In the genomic region with DNA sequence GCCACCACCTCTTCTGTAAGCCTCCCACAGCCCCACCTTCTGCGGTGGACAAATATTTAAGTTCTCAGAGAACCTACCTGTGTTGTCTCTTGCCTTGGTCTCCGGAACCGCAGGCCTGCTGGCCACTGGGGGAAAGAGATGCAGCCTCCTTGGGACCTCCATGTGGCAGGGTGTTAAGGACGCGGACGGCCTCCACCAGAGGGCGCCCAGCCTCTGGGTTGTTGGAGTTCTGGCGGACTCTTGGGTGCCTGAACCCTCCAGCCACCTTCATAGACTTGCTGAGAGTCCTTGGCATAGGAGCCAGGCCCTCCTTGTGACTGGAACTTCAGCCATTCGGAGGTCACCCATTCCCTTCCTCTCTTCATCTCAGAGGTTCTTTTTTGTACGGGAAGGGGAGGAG, we compare ENCODE assay signal across 8 mouse cellular contexts. TPM values are rescaled to one million over a fixed set of nuclear protein-coding genes. Genes with fewer than 3 reads are reported as not detected.
A peak's percentile ranks its signal among the peaks of the same experiment; 100 is the strongest.
DNase-seq lines count a peak whose midpoint lies in the region; ATAC-seq and TF ChIP-seq lines count a peak whose summit lies in the region.

No protein-coding gene starts in this region.

- intact Hi-C loops in heart, adult 2 months (cut with DNase I), result loop anchor here (1.0 to 2.0 kb wide), 5 partner anchors 16 to 54 kb away; no protein-coding TSS in a partner anchor

- no peak for TF ChIP-seq EP300 in heart, adult 2 months (IDR thresholded peaks at IDR 0.05; ENCODE audit: insufficient read depth, low read depth, low read length)

- no peak for ATAC-seq in heart, embryonic 11.5 days (replicated peaks; ENCODE audit: insufficient number of reproducible peaks, low FRiP score, low TSS enrichment)
- peak; percentile 73 for ATAC-seq in erythroid progenitor cell, adult 5-6 weeks (replicated peaks; ENCODE audit: low FRiP score, poor library complexity, severe bottlenecking)
- peak; percentile 50; the same call in 1 of the 2 replicates for ATAC-seq in hindbrain, embryonic 13.5 days (ENCODE audit: low FRiP score)
- ATAC-seq in midbrain, postnatal 0 days (ENCODE audit: low FRiP score), result no peak
- ATAC-seq in stomach, embryonic 15.5 days (ENCODE audit: insufficient read depth, low FRiP score, low read depth), result peak; percentile 54; the same call in 1 of the 2 replicates

- WGBS in heart, adult 2 months, result 28% methylated on average over 10 of the region's 10 CpGs
- 15% methylated on average over 10 of the region's 10 CpGs for WGBS in heart, embryonic 11.5 days (ENCODE audit: insufficient replicate concordance)
- WGBS in hindbrain, embryonic 13.5 days, result 16% methylated on average over 10 of the region's 10 CpGs
- WGBS in limb, embryonic 10.5 days, result 15% methylated on average over 10 of the region's 10 CpGs
- 16% methylated on average over 10 of the region's 10 CpGs for WGBS in midbrain, postnatal 0 days
- WGBS in stomach, embryonic 15.5 days, result 11% methylated on average over 10 of the region's 10 CpGs

- H3K27ac ChIP-seq in heart, adult 2 months, result no peak overlapping the region
- no peak overlapping the region for H3K27ac ChIP-seq in heart, embryonic 11.5 days (ENCODE audit: low read depth, low read length)
- no peak overlapping the region for H3K27ac ChIP-seq in hindbrain, embryonic 13.5 days
- H3K27ac ChIP-seq in limb, embryonic 10.5 days, result no peak overlapping the region
- H3K27ac ChIP-seq in midbrain, postnatal 0 days (ENCODE audit: low read depth, low read length), result no peak overlapping the region
- H3K27ac ChIP-seq in stomach, embryonic 15.5 days, result no peak overlapping the region

- no peak overlapping the region for H3K4me3 ChIP-seq in heart, adult 2 months
- H3K4me3 ChIP-seq in heart, embryonic 11.5 days (ENCODE audit: low read depth, low read length), result no peak overlapping the region
- H3K4me3 ChIP-seq in hindbrain, embryonic 13.5 days, result no peak overlapping the region
- no peak overlapping the region for H3K4me3 ChIP-seq in limb, embryonic 10.5 days
- no peak overlapping the region for H3K4me3 ChIP-seq in midbrain, postnatal 0 days (ENCODE audit: low read depth, low read length)
- no peak overlapping the region for H3K4me3 ChIP-seq in stomach, embryonic 15.5 days (replicated peaks)

- no peak for TF ChIP-seq POLR2A in heart, adult 2 months (IDR thresholded peaks at IDR 0.05; ENCODE audit: insufficient read depth, low read depth, low read length)

- no peaks in the 10 kb centered on the region for H3K9me3 ChIP-seq in heart, embryonic 11.5 days (replicated peaks; ENCODE audit: control insufficient read depth, low read length)
- no peaks in the 10 kb centered on the region for H3K9me3 ChIP-seq in hindbrain, embryonic 13.5 days
- no peaks in the 10 kb centered on the region for H3K9me3 ChIP-seq in limb, embryonic 10.5 days (replicated peaks)
- no peaks in the 10 kb centered on the region for H3K9me3 ChIP-seq in midbrain, postnatal 0 days (ENCODE audit: low read length)
- H3K9me3 ChIP-seq in stomach, embryonic 15.5 days, result no peaks in the 10 kb centered on the region

- H3K4me1 ChIP-seq in heart, adult 2 months (ENCODE audit: control insufficient read depth, insufficient read depth, low read length), result no peaks in the 10 kb centered on the region
- no peaks in the 10 kb centered on the region for H3K4me1 ChIP-seq in heart, embryonic 11.5 days (ENCODE audit: control insufficient read depth, insufficient read depth, low read length)
- H3K4me1 ChIP-seq in hindbrain, embryonic 13.5 days (replicated peaks), result peaks cover 21% of the 10 kb centered on the region; the same call in 1 of the 2 replicates
- no peaks in the 10 kb centered on the region for H3K4me1 ChIP-seq in limb, embryonic 10.5 days
- no peaks in the 10 kb centered on the region for H3K4me1 ChIP-seq in midbrain, postnatal 0 days (ENCODE audit: insufficient read depth, low read length)
- H3K4me1 ChIP-seq in stomach, embryonic 15.5 days, result 0 out of 2 replicates have a peak, but pooled peaks cover 3% of the 10 kb centered on the region

- no peaks in the 10 kb centered on the region for H3K27me3 ChIP-seq in heart, adult 2 months (ENCODE audit: control insufficient read depth, insufficient read depth, low read length)
- no peaks in the 10 kb centered on the region for H3K27me3 ChIP-seq in heart, embryonic 11.5 days (ENCODE audit: control insufficient read depth, insufficient read depth, low read length)
- H3K27me3 ChIP-seq in hindbrain, embryonic 13.5 days, result 0 out of 2 replicates have a peak, but pooled peaks cover 4% of the 10 kb centered on the region
- no peaks in the 10 kb centered on the region for H3K27me3 ChIP-seq in limb, embryonic 10.5 days (ENCODE audit: low read depth, poor library complexity, severe bottlenecking)
- no peaks in the 10 kb centered on the region for H3K27me3 ChIP-seq in midbrain, postnatal 0 days (ENCODE audit: insufficient read depth, low read length)
- no peaks in the 10 kb centered on the region for H3K27me3 ChIP-seq in stomach, embryonic 15.5 days (replicated peaks)

- H3K79me2 ChIP-seq in heart, adult 2 months (replicated peaks; ENCODE audit: control insufficient read depth, insufficient read depth, low read length), result no peaks in the 10 kb centered on the region

- H3K9ac ChIP-seq in heart, adult 2 months (ENCODE audit: low read depth, low read length), result no peak overlapping the region
- H3K9ac ChIP-seq in heart, embryonic 11.5 days (ENCODE audit: low read depth, low read length), result no peak overlapping the region
- no peak overlapping the region for H3K9ac ChIP-seq in hindbrain, embryonic 13.5 days
- H3K9ac ChIP-seq in midbrain, postnatal 0 days (replicated peaks; ENCODE audit: low read length, poor library complexity, severe bottlenecking), result no peak overlapping the region
- H3K9ac ChIP-seq in stomach, embryonic 15.5 days, result no peak overlapping the region

- no peak overlapping the region for H3K4me2 ChIP-seq in heart, embryonic 11.5 days
- H3K4me2 ChIP-seq in hindbrain, embryonic 13.5 days, result no peak overlapping the region
- H3K4me2 ChIP-seq in midbrain, postnatal 0 days (ENCODE audit: low read depth, low read length, poor library complexity, severe bottlenecking), result no peak overlapping the region
- no peak overlapping the region for H3K4me2 ChIP-seq in stomach, embryonic 15.5 days

- H3K36me3 ChIP-seq in heart, adult 2 months (ENCODE audit: control insufficient read depth, insufficient read depth, low read length), result no peaks in the 10 kb centered on the region
- no peaks in the 10 kb centered on the region for H3K36me3 ChIP-seq in heart, embryonic 11.5 days (ENCODE audit: control insufficient read depth, insufficient read depth, low read length)
- peaks cover 7% of the 10 kb centered on the region for H3K36me3 ChIP-seq in hindbrain, embryonic 13.5 days
- H3K36me3 ChIP-seq in limb, embryonic 10.5 days, result peaks cover 4% of the 10 kb centered on the region; the same call in 1 of the 2 replicates
- peaks cover 32% of the 10 kb centered on the region for H3K36me3 ChIP-seq in midbrain, postnatal 0 days (ENCODE audit: insufficient read depth, low read length)
- H3K36me3 ChIP-seq in stomach, embryonic 15.5 days, result no peaks in the 10 kb centered on the region; the same call in 1 of the 2 replicates

- peak; percentile 79 to 84 for DNase-seq in heart, adult 2 months
- DNase-seq in adrenal gland, postnatal 25 days, result peak; percentile 84
- peak; percentile 88 for DNase-seq in limb, embryonic 10.5 days (ENCODE audit: low spot score)
- peak; percentile 71 for DNase-seq in midbrain, postnatal 0 days (ENCODE audit: low spot score)

- peak; percentile 90 for TF ChIP-seq CTCF in heart, adult 2 months (IDR thresholded peaks at IDR 0.05)
- peak; percentile 81 for TF ChIP-seq CTCF in midbrain, postnatal 0 days (IDR thresholded peaks at IDR 0.05)

RNA-seq across cellular contexts. Expression of gene Rhof, which starts 15.2 kb away (rescaled TPM):
- under 1 TPM; 0.64 to 0.70 TPM for total RNA-seq in heart, adult 2 months (2021)
- 1.6 and 2.3 TPM in 2 replicates for polyA plus RNA-seq in heart, adult 2 months (2012; rRNA removed)
- polyA plus RNA-seq in heart, embryonic 11.5 days (2014; fragmentation: Nextera tagmentation; extraction: Ambion mirVana), result 1.4 and 1.7 TPM in 2 replicates
- 1.1 and 1.6 TPM in 2 replicates for total RNA-seq in adrenal gland, postnatal 25 days (2021)
- 1.7 and 3.2 TPM in 2 replicates for total RNA-seq in erythroid progenitor cell, adult 5-6 weeks (2015; ENCODE audit: low replicate concordance)
- 1.4 and 7.7 TPM in 2 replicates for total RNA-seq in erythroid progenitor cell, adult 5-6 weeks (2017; ENCODE audit: low replicate concordance)
- polyA plus RNA-seq in hindbrain, embryonic 13.5 days (2015; fragmentation: Nextera tagmentation; extraction: Ambion mirVana), result 5.1 and 5.8 TPM in 2 replicates
- polyA plus RNA-seq in limb, embryonic 10.5 days (2016; fragmentation: Nextera tagmentation; extraction: Ambion mirVana), result 1.8 and 2.0 TPM in 2 replicates
- total RNA-seq in midbrain, postnatal 0 days (2014; rRNA removed), result 37.2 and 47.8 TPM in 2 replicates
- polyA plus RNA-seq in midbrain, postnatal 0 days (2015; fragmentation: Nextera tagmentation; extraction: Ambion mirVana), result 41.7 and 45.3 TPM in 2 replicates
- 1.9 and 2.3 TPM in 2 replicates for polyA plus RNA-seq in stomach, embryonic 15.5 days (2015; fragmentation: Nextera tagmentation; extraction: Ambion mirVana)

RNA-seq across cellular contexts. Expression of gene Setd1b, which starts 24.7 kb away (rescaled TPM):
- total RNA-seq in heart, adult 2 months (2021), result 10 to 100 TPM; 12.9 to 19.4 TPM
- 6.4 and 7.4 TPM in 2 replicates for polyA plus RNA-seq in heart, adult 2 months (2012; rRNA removed)
- 6.4 and 8.0 TPM in 2 replicates for polyA plus RNA-seq in heart, embryonic 11.5 days (2014; fragmentation: Nextera tagmentation; extraction: Ambion mirVana)
- 34.7 and 41.6 TPM in 2 replicates for total RNA-seq in adrenal gland, postnatal 25 days (2021)
- total RNA-seq in erythroid progenitor cell, adult 5-6 weeks (2015; ENCODE audit: low replicate concordance), result 29.8 and 41.8 TPM in 2 replicates
- total RNA-seq in erythroid progenitor cell, adult 5-6 weeks (2017; ENCODE audit: low replicate concordance), result 20.2 and 23.0 TPM in 2 replicates
- polyA plus RNA-seq in hindbrain, embryonic 13.5 days (2015; fragmentation: Nextera tagmentation; extraction: Ambion mirVana), result 12.9 and 13.1 TPM in 2 replicates
- polyA plus RNA-seq in limb, embryonic 10.5 days (2016; fragmentation: Nextera tagmentation; extraction: Ambion mirVana), result 9.4 and 10.6 TPM in 2 replicates
- 5.3 and 5.9 TPM in 2 replicates for total RNA-seq in midbrain, postnatal 0 days (2014; rRNA removed)
- polyA plus RNA-seq in midbrain, postnatal 0 days (2015; fragmentation: Nextera tagmentation; extraction: Ambion mirVana), result 7.2 and 8.8 TPM in 2 replicates
- 9.4 and 9.6 TPM in 2 replicates for polyA plus RNA-seq in stomach, embryonic 15.5 days (2015; fragmentation: Nextera tagmentation; extraction: Ambion mirVana)

RNA-seq across cellular contexts. Expression of gene Tmem120b, which starts 49.0 kb away (rescaled TPM):
- 10 to 100 TPM in 1 of 2 experiments, 1 to 10 TPM in 1; 6.6 to 10.4 TPM for total RNA-seq in heart, adult 2 months (2021)
- 10.3 and 10.5 TPM in 2 replicates for polyA plus RNA-seq in heart, adult 2 months (2012; rRNA removed)
- polyA plus RNA-seq in heart, embryonic 11.5 days (2014; fragmentation: Nextera tagmentation; extraction: Ambion mirVana), result 9.6 and 11.4 TPM in 2 replicates
- total RNA-seq in adrenal gland, postnatal 25 days (2021), result 15.0 and 20.3 TPM in 2 replicates
- 85.5 and 100 TPM in 2 replicates for total RNA-seq in erythroid progenitor cell, adult 5-6 weeks (2015; ENCODE audit: low replicate concordance)
- 86.8 and 118 TPM in 2 replicates for total RNA-seq in erythroid progenitor cell, adult 5-6 weeks (2017; ENCODE audit: low replicate concordance)
- 18.0 and 18.6 TPM in 2 replicates for polyA plus RNA-seq in hindbrain, embryonic 13.5 days (2015; fragmentation: Nextera tagmentation; extraction: Ambion mirVana)
- polyA plus RNA-seq in limb, embryonic 10.5 days (2016; fragmentation: Nextera tagmentation; extraction: Ambion mirVana), result 9.7 and 12.4 TPM in 2 replicates
- total RNA-seq in midbrain, postnatal 0 days (2014; rRNA removed), result 13.3 and 16.2 TPM in 2 replicates
- 17.1 and 19.7 TPM in 2 replicates for polyA plus RNA-seq in midbrain, postnatal 0 days (2015; fragmentation: Nextera tagmentation; extraction: Ambion mirVana)
- polyA plus RNA-seq in stomach, embryonic 15.5 days (2015; fragmentation: Nextera tagmentation; extraction: Ambion mirVana), result 12.9 and 14.2 TPM in 2 replicates

RNA-seq across cellular contexts. Expression of gene Psmd9, which starts 52.0 kb away (rescaled TPM):
- 10 to 100 TPM; 13.3 to 14.8 TPM for total RNA-seq in heart, adult 2 months (2021)
- polyA plus RNA-seq in heart, adult 2 months (2012; rRNA removed), result 16.4 and 20.4 TPM in 2 replicates
- 59.5 and 66.7 TPM in 2 replicates for polyA plus RNA-seq in heart, embryonic 11.5 days (2014; fragmentation: Nextera tagmentation; extraction: Ambion mirVana)
- 26.8 and 30.8 TPM in 2 replicates for total RNA-seq in adrenal gland, postnatal 25 days (2021)
- total RNA-seq in erythroid progenitor cell, adult 5-6 weeks (2015; ENCODE audit: low replicate concordance), result 27.2 and 48.7 TPM in 2 replicates
- 52.2 and 63.8 TPM in 2 replicates for total RNA-seq in erythroid progenitor cell, adult 5-6 weeks (2017; ENCODE audit: low replicate concordance)
- 76.0 and 79.3 TPM in 2 replicates for polyA plus RNA-seq in hindbrain, embryonic 13.5 days (2015; fragmentation: Nextera tagmentation; extraction: Ambion mirVana)
- 90.1 and 92.0 TPM in 2 replicates for polyA plus RNA-seq in limb, embryonic 10.5 days (2016; fragmentation: Nextera tagmentation; extraction: Ambion mirVana)
- 26.1 and 26.5 TPM in 2 replicates for total RNA-seq in midbrain, postnatal 0 days (2014; rRNA removed)
- 76.3 and 81.8 TPM in 2 replicates for polyA plus RNA-seq in midbrain, postnatal 0 days (2015; fragmentation: Nextera tagmentation; extraction: Ambion mirVana)
- polyA plus RNA-seq in stomach, embryonic 15.5 days (2015; fragmentation: Nextera tagmentation; extraction: Ambion mirVana), result 67.6 and 76.0 TPM in 2 replicates

Comparison
In these comparisons a context has a peak if more than half of its experiments do, and no peak if none do; other contexts are left out.
1. ATAC-seq: peak in erythroid progenitor cell, adult 5-6 weeks (single experiment), hindbrain, embryonic 13.5 days (single experiment) and stomach, embryonic 15.5 days (single experiment); none in heart, embryonic 11.5 days (single experiment) and midbrain, postnatal 0 days (single experiment).
2. Peak in every context shown above with its lines, with median percentiles within 50 percentile points of each other: DNase-seq.